Comparison of ENCODE assay signal across 9 mouse cellular contexts in the genomic region with DNA sequence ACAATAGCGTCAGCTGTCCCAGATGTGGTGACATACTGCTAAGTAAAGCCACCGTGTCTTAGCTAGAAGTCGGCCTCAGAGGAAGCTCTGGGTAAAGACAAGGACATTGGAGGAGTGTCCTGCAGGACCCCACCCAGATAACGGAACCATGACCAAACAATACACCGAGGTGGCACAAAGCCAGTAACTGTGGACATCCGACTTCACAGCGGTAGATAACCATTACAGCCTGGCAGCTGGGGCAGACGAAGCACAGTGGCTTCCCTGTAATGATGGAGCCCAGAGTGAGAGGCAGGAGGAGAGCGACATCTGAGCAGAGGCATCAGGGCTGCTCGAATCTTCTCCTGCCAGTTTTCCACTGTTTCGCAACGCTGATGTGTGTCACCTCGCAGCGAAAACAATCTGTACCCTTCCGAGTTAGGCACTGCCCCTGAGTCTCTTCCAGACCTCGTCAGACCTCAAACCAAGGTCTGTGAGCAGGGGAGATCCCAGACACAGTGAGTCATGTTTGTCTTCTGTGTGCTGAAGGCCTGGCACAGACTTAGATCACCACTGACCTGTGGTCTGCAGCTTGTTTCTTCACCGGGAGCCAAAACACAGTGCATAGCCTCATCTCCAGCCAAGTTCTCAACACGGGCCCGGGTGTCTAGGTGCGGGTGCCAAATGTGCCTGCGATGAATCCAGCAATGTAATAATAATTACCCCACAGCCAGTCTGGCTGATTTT.
A peak's percentile ranks its signal among the peaks of the same experiment; 100 is the strongest.
DNase-seq lines count a peak whose midpoint lies in the region; ATAC-seq and TF ChIP-seq lines count a peak whose summit lies in the region.
"Had no signal": no experiment of that assay in that cellular context is flagged by ENCODE, and none has a peak within 500 bp of the region (broad histone marks: within the 10 kb centered on the region; RNA-seq: fewer than 3 reads in every experiment).

No protein-coding gene starts in this region.

- DNase-seq in right cerebral cortex, postnatal 10 days (ENCODE audit: low spot score in 2 of 2) = peak; percentile 39 to 46
- no peak for DNase-seq in right cerebral cortex, postnatal 4 days
- DNase-seq in cerebellum, adult 2 months = peak; percentile 69 to 84
- no peak for DNase-seq in limb, embryonic 10.5 days (ENCODE audit: low spot score)
- no peak for DNase-seq in stomach, postnatal 0 days (ENCODE audit: low spot score)
- DNase-seq in spleen, postnatal 10 days (ENCODE audit: low spot score in 2 of 2) = no peak
- DNase-seq in right cerebral cortex, adult 18-20 months = no peak

- 7% methylated on average over 21 of the region's 21 CpGs for WGBS in cerebellum, adult 2 months
- 78% methylated on average over 21 of the region's 21 CpGs for WGBS in limb, embryonic 10.5 days
- WGBS in stomach, postnatal 0 days = 54% methylated on average over 21 of the region's 21 CpGs

- peaks cover 9% of the 10 kb centered on the region for H3K4me1 ChIP-seq in cerebellum, adult 2 months (ENCODE audit: control insufficient read depth, insufficient read depth, low read length)
- H3K4me1 ChIP-seq in limb, embryonic 10.5 days = peaks cover 66% of the 10 kb centered on the region
- H3K4me1 ChIP-seq in stomach, postnatal 0 days (replicated peaks; ENCODE audit: control insufficient read depth, insufficient read depth) = no peaks in the 10 kb centered on the region
- H3K4me1 ChIP-seq: liver, embryonic 15.5 days had no signal

- H3K36me3 ChIP-seq in limb, embryonic 10.5 days = no peaks in the 10 kb centered on the region
- no peaks in the 10 kb centered on the region for H3K36me3 ChIP-seq in stomach, postnatal 0 days (ENCODE audit: control insufficient read depth, insufficient read depth, low read length)
- H3K36me3 ChIP-seq: liver, embryonic 15.5 days had no signal

- ATAC-seq in granulocyte monocyte progenitor cell, adult 5-6 weeks (replicated peaks; ENCODE audit: poor library complexity, severe bottlenecking) = peak; percentile 91
- ATAC-seq in stomach, postnatal 0 days (ENCODE audit: low FRiP score, low TSS enrichment) = 0 out of 2 replicates have a peak, but pooled peaks have one; percentile 49

- no peak for TF ChIP-seq EP300 in stomach, postnatal 0 days (optimal IDR thresholded peaks at IDR 0.05)

- TF ChIP-seq CTCF in cerebellum, adult 2 months (IDR thresholded peaks at IDR 0.05; ENCODE audit: borderline replicate concordance, insufficient read depth, low read depth, low read length) = no peak
- TF ChIP-seq CTCF in stomach, postnatal 0 days (IDR thresholded peaks at IDR 0.05; ENCODE audit: low read depth) = no peak

- peaks cover 3% of the 10 kb centered on the region; the same call in 1 of the 2 replicates for H3K27me3 ChIP-seq in cerebellum, adult 2 months (ENCODE audit: control insufficient read depth, insufficient read depth, low read length)
- no peaks in the 10 kb centered on the region for H3K27me3 ChIP-seq in limb, embryonic 10.5 days (ENCODE audit: low read depth, poor library complexity, severe bottlenecking)
- H3K27me3 ChIP-seq in stomach, postnatal 0 days (ENCODE audit: control insufficient read depth, insufficient read depth, low read length) = no peaks in the 10 kb centered on the region
- H3K27me3 ChIP-seq: liver, embryonic 15.5 days had no signal

- no peaks in the 10 kb centered on the region for H3K9me3 ChIP-seq in limb, embryonic 10.5 days (replicated peaks)
- no peaks in the 10 kb centered on the region for H3K9me3 ChIP-seq in stomach, postnatal 0 days (ENCODE audit: control insufficient read depth, low read length)
- H3K9me3 ChIP-seq: liver, embryonic 15.5 days had no signal

- no peak overlapping the region for H3K9ac ChIP-seq in stomach, postnatal 0 days (ENCODE audit: low read length)
- H3K9ac ChIP-seq: liver, embryonic 15.5 days had no signal

- no peak overlapping the region for H3K4me2 ChIP-seq in stomach, postnatal 0 days (replicated peaks; ENCODE audit: low read depth)
- H3K4me2 ChIP-seq: liver, embryonic 15.5 days had no signal

- H3K27ac ChIP-seq in cerebellum, adult 2 months (ENCODE audit: insufficient read depth, low read length) = no peak overlapping the region
- H3K27ac ChIP-seq in limb, embryonic 10.5 days = peak overlapping the region; percentile 27; the same call in 1 of the 2 replicates
- no peak overlapping the region for H3K27ac ChIP-seq in stomach, postnatal 0 days (replicated peaks)
- H3K27ac ChIP-seq: liver, embryonic 15.5 days had no signal

- H3K4me3 ChIP-seq in cerebellum, adult 2 months (replicated peaks; ENCODE audit: insufficient read depth, low read depth, low read length) = no peak overlapping the region
- no peak overlapping the region for H3K4me3 ChIP-seq in limb, embryonic 10.5 days
- H3K4me3 ChIP-seq in stomach, postnatal 0 days (ENCODE audit: low read depth, low read length) = no peak overlapping the region
- H3K4me3 ChIP-seq: liver, embryonic 15.5 days had no signal

- no peak for TF ChIP-seq POLR2A in cerebellum, adult 2 months (IDR thresholded peaks at IDR 0.05; ENCODE audit: borderline replicate concordance, insufficient read depth, low read length)

Comparison
In these comparisons a context has a peak if more than half of its experiments do, and no peak if none do; other contexts are left out.
1. DNase-seq: peak in right cerebral cortex, postnatal 10 days (2 of 2) and cerebellum, adult 2 months (2 of 2); none in right cerebral cortex, postnatal 4 days (single experiment), limb, embryonic 10.5 days (single experiment), stomach, postnatal 0 days (single experiment), spleen, postnatal 10 days (0 of 2) and right cerebral cortex, adult 18-20 months (single experiment).